Mouse (Mus musculus) E14TG2a.4 (cell line): ENCODE measurements at regions not wholly inside any gene's neighbourhood (a gene's known extent, or its start where the extent isn't known, plus 50 kb on each side); places are given as distances from the start of the nearest gene placed in this dataset.

Experiments
- CTCF ChIP-seq: conservative IDR thresholded peaks from 2 replicates; pipeline ENCODE4 v1.5.1; 2014; ENCODE audit warnings: low read length
- NANOG ChIP-seq: IDR thresholded peaks from 2 replicates; pipeline ENCODE4 v1.6.1; 2014; ENCODE audit warnings: borderline replicate concordance, low read length, mixed read lengths
- POU5F1 ChIP-seq: IDR thresholded peaks from 2 replicates; pipeline ENCODE4 v1.6.1; 2014; ENCODE audit warnings: low read length, borderline replicate concordance

- TF ChIP-seq POU5F1: no peak
- no peak for TF ChIP-seq CTCF
- no peak for TF ChIP-seq NANOG
Observed at GRCm38 (mm10) chr9:86015841-86016240, 173.7 kb downstream of the Tpbg start.
